ENCODE assay signal across 19 mouse cellular contexts in the genomic region with DNA sequence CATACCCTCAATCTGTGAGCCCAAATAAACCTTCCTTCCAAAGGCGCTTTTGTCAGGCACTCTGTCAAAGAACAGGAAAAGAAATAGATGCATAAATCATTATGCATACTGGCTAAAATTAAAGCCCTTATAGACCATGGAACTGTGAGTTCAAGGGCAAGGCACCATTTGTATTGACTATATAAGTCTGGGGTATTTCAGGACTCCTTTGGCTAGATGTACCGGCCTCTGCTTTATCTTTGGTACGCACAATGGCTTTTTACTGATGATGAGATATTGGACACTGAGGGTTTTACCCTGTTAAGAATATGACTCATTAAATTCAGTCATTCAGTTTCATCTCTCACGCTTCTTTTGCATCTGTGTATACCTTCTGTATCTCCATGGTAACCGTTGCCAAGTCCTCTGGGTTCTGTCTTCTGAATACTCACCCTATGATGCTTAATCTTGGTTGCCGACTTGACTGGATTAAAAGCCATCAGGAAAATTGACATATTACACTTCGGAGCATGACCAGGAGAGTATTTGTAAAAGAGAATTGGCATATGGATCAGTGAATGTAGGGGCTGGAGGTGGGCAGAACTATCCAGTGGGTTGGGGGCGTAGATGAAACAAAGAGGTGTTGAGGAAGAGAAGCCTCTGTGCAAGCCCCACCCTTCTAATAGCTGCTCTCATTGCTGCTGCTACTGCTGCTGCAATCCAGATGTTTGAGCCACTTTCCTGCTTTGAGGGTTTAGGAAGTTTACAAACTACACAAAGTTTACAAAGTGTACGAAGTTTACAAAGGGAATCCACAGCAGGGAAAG. TPM values are rescaled to one million over a fixed set of nuclear protein-coding genes. Genes with fewer than 3 reads are reported as not detected.
DNase-seq lines count a peak whose midpoint lies in the region; ATAC-seq and TF ChIP-seq lines count a peak whose summit lies in the region.
"Had no signal": no experiment of that assay in that cellular context is flagged by ENCODE, and none has a peak within 500 bp of the region (broad histone marks: within the 10 kb centered on the region; RNA-seq: fewer than 3 reads in every experiment).

No protein-coding gene starts in this region.

- no peaks in the 10 kb centered on the region for H3K4me1 ChIP-seq in forebrain, embryonic 15.5 days
- H3K4me1 ChIP-seq in midbrain, postnatal 0 days (ENCODE audit: insufficient read depth, low read length), result no peaks in the 10 kb centered on the region
- H3K4me1 ChIP-seq: heart, embryonic 15.5 days; liver, embryonic 13.5 days had no signal

- H3K4me2 ChIP-seq in forebrain, embryonic 15.5 days (replicated peaks), result no peak overlapping the region
- H3K4me2 ChIP-seq in midbrain, postnatal 0 days (ENCODE audit: low read depth, low read length, poor library complexity, severe bottlenecking), result no peak overlapping the region
- H3K4me2 ChIP-seq: heart, embryonic 15.5 days; kidney, embryonic 15.5 days; liver, embryonic 13.5 days had no signal

- H3K27ac ChIP-seq in forebrain, embryonic 15.5 days (replicated peaks), result no peak overlapping the region
- peak overlapping the region; percentile 3; the same call in 1 of the 2 replicates for H3K27ac ChIP-seq in midbrain, postnatal 0 days (ENCODE audit: low read depth, low read length)
- H3K27ac ChIP-seq: heart, embryonic 15.5 days; kidney, embryonic 15.5 days; liver, embryonic 13.5 days had no signal

- no peak overlapping the region for H3K9ac ChIP-seq in forebrain, embryonic 15.5 days (replicated peaks)
- no peak overlapping the region for H3K9ac ChIP-seq in midbrain, postnatal 0 days (replicated peaks; ENCODE audit: low read length, poor library complexity, severe bottlenecking)
- H3K9ac ChIP-seq: heart, embryonic 15.5 days; kidney, embryonic 15.5 days; liver, embryonic 13.5 days had no signal

- TF ChIP-seq CTCF in midbrain, postnatal 0 days (IDR thresholded peaks at IDR 0.05), result no peak

- 64% methylated on average over 9 of the region's 9 CpGs for WGBS in forebrain, embryonic 15.5 days
- WGBS in midbrain, postnatal 0 days, result 53% methylated on average over 9 of the region's 9 CpGs

- no peak for DNase-seq in frontal cortex, postnatal 25 days (ENCODE audit: low spot score in 2 of 2)
- peak; percentile 10 for DNase-seq in layer of hippocampus, adult 9-10 months (ENCODE audit: low spot score)
- no peak for DNase-seq in layer of hippocampus, adult 9-11 months
- peak; percentile 37 for DNase-seq in midbrain, postnatal 0 days (ENCODE audit: low spot score)
- no peak for DNase-seq in spleen, adult 12 weeks (ENCODE audit: low spot score)
- DNase-seq in adrenal gland, postnatal 36 days, result no peak
- DNase-seq: cerebellum, adult 2 months; liver, embryonic 13.5 days had no signal

- H3K36me3 ChIP-seq in forebrain, embryonic 15.5 days, result no peaks in the 10 kb centered on the region
- no peaks in the 10 kb centered on the region for H3K36me3 ChIP-seq in midbrain, postnatal 0 days (ENCODE audit: insufficient read depth, low read length)
- H3K36me3 ChIP-seq: heart, embryonic 15.5 days; kidney, embryonic 15.5 days; liver, embryonic 13.5 days had no signal

- peak; percentile 93 for ATAC-seq in frontal cortex, adult (ENCODE audit: low TSS enrichment)
- peak; percentile 58 for ATAC-seq in forebrain, embryonic 15.5 days (replicated peaks)
- peak; percentile 71 for ATAC-seq in midbrain, postnatal 0 days (ENCODE audit: low FRiP score)
- ATAC-seq: inflammation-experienced regulatory T-cells, adult 6 months had no signal

- no peaks in the 10 kb centered on the region for H3K27me3 ChIP-seq in forebrain, embryonic 15.5 days
- H3K27me3 ChIP-seq in midbrain, postnatal 0 days (ENCODE audit: insufficient read depth, low read length), result no peaks in the 10 kb centered on the region
- H3K27me3 ChIP-seq: heart, embryonic 15.5 days; kidney, embryonic 15.5 days; liver, embryonic 13.5 days had no signal

- no peak overlapping the region for H3K4me3 ChIP-seq in forebrain, embryonic 15.5 days
- no peak overlapping the region for H3K4me3 ChIP-seq in midbrain, postnatal 0 days (ENCODE audit: low read depth, low read length)
- H3K4me3 ChIP-seq: heart, embryonic 15.5 days; kidney, embryonic 15.5 days; liver, embryonic 13.5 days; myocyte had no signal

- H3K9me3 ChIP-seq in forebrain, embryonic 15.5 days, result no peaks in the 10 kb centered on the region
- no peaks in the 10 kb centered on the region for H3K9me3 ChIP-seq in midbrain, postnatal 0 days (ENCODE audit: low read length)
- H3K9me3 ChIP-seq: heart, embryonic 15.5 days; kidney, embryonic 15.5 days; liver, embryonic 13.5 days had no signal

RNA-seq across cellular contexts. Expression of a gene that starts 22.7 kb away (rescaled TPM):
- polyA plus RNA-seq in forebrain, embryonic 15.5 days (2015; fragmentation: Nextera tagmentation; extraction: Ambion mirVana), result not detected in 2 replicates
- 9.1 and 9.6 TPM in 2 replicates for total RNA-seq in midbrain, postnatal 0 days (2014; rRNA removed)
- polyA plus RNA-seq in midbrain, postnatal 0 days (2015; fragmentation: Nextera tagmentation; extraction: Ambion mirVana), result 4.8 and 6.2 TPM in 2 replicates
- total RNA-seq in adrenal gland, postnatal 36 days (2021), result not detected
- total RNA-seq: granulocyte monocyte progenitor cell, adult 5-6 weeks; megakaryocyte progenitor cell, adult 5-6 weeks had no signal
- polyA plus RNA-seq: C2C12; heart, embryonic 15.5 days; inflammation-experienced regulatory T-cells, adult 6 months; kidney, embryonic 15.5 days; liver, embryonic 13.5 days; myocyte; spleen, adult 2 months; urinary bladder, adult 2 months had no signal

Comparison
In these comparisons a context has a peak if more than half of its experiments do, and no peak if none do; other contexts are left out.
1. DNase-seq: peak in layer of hippocampus, adult 9-10 months (single experiment) and midbrain, postnatal 0 days (single experiment); none in frontal cortex, postnatal 25 days (0 of 2), layer of hippocampus, adult 9-11 months (single experiment), spleen, adult 12 weeks (single experiment) and adrenal gland, postnatal 36 days (0 of 2).
2. RNA of a gene that starts 22.7 kb away (total RNA-seq): 9.1 to 9.6 TPM in midbrain, postnatal 0 days; not detected in adrenal gland, postnatal 36 days; every median in the first group is over 10 times any median in the second.
3. Peak in every context shown above with its lines, with median percentiles within 50 percentile points of each other: ATAC-seq.